Mouse (Mus musculus) right cerebral cortex, postnatal 10 days (tissue): Measurements from ENCODE around the gene Slc7a7.

ENCODE experiments used
- DNase-seq, 2 experiments: peaks; one replicate each; pipeline ENCODE4 v3.0.0; 2021; ENCODE audit warnings: low spot score in 2 of 2

Slc7a7 gene

GRCm38 (mm10) chr14:54328548-54328947 lies 89.0 kb downstream of the Slc7a7 start:
- no peak for DNase-seq

GRCm38 (mm10) chr14:54324486-54324885 lies 93.1 kb downstream of the Slc7a7 start:
- no peak for DNase-seq

- DNase-seq = no peak
Observed at GRCm38 (mm10) chr14:54321556-54322376, 95.8 kb downstream of the Slc7a7 start.
